Mouse (Mus musculus) retina, adult 2 months (tissue): ENCODE measurements around the gene Ascl1.

ENCODE experiments used
- DNase-seq: peaks from one replicate; pipeline ENCODE4 v3.0.0-alpha.2; 2012; ENCODE audit warnings: low read depth, low spot score

The Ascl1 gene

GRCm38 (mm10) chr10:87485721-87486620 lies 7.5 kb downstream of the Ascl1 start:
- DNase-seq = no peak

DNA sequence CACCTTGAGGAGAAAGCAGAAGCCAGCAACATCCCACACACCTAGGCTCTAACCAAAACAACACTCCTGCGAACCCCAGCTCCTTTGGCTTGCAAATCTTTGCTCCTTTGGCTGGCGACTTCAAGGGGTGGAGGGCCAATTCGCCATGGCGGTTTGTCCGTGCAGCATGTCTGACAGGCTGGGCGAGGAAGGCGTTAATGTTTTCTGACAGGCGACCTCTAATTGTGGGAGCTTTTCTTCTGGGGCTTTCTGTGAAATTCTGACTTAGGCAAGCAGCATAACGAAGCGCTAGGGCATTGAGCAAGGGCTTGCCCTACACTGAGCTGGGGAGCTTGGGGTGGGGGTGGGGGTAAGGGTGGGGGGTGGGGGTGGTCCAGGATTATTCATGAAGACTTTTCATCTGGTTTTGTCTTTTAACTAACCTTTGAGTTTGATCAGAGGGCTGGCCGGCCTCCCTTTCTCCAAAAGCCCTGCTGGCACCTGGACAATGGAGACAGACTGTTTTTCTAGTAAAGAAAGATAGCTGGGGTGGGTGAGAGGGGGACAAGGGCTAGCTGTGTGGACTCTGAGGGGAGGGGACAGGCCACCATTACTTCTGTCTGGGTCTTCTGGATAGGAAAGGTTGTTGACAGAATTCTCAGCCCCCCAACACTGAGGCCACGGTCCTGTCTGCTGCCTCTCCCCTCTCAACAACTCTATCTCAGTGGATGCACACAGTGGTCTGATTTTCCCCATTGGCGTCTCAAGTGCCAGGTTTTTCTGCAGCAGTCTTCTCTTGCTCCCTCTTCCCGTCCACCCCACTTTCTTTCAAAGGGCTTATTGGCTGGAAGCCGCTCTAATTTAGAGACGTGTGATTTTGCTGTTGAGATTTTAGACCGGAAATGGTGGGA lies 8.4 kb downstream of the Ascl1 start:
- DNase-seq = no peak

- no peak for DNase-seq
Measured at GRCm38 (mm10) chr10:87477895-87478294, 15.6 kb downstream of the Ascl1 start.

DNA sequence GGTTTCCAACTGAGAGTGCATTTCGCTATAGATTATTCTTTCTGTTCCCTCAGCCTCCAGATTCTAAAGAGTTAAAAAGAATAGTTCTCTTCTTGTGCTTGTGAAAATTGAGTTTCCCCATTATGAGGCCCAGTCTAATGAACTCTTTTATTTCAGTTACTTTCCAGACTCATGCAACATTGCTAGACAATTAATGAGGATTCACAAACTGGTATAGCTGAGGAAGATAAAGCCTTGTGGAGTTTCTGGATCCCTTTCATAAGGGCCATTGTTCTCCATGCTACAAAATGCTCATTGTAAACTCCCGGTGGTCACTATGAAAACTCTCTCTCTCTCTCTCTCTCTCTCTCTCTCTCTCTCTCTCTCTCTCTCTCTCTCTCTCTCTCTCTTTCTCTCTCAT lies 18.5 kb downstream of the Ascl1 start:
- DNase-seq = no peak

DNA sequence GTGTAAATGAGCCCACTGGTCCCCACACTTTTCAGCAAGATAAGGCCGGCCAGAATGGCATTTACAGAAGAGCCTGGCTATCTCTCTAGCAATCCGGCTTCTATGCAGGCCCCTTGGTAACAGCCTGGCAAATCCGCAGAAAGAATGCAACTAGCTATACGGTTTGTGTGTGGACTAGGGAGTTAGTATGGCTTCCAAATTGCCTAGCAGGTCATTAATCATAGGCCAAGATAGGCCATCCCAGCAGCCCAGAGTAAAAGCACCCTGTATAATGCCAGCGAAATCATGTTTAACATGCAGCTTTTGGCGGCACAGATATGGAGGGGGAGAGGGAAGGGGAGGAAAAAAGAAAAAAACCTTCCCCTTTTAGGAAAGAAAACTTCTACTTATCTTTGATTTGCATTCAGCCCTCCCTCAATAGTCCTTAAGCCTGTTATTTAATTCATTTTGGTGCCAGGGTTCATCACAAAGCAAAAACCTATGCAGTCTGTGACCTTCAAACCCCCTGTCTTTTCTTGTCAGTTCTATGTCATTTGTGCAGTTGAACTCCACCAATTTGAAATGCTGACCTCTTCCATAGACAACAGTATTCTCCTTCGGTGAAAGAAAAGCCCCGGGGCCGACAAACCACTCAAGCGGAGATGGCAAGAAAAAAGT lies 19.9 kb downstream of the Ascl1 start:
- DNase-seq = no peak

- DNase-seq = no peak
Measured at GRCm38 (mm10) chr10:87450777-87451176, 42.7 kb downstream of the Ascl1 start.

GRCm38 (mm10) chr10:87449368-87449767 lies 44.1 kb downstream of the Ascl1 start:
- DNase-seq = no peak

- DNase-seq = no peak
Measured at GRCm38 (mm10) chr10:87448257-87448656, 45.2 kb downstream of the Ascl1 start.

DNA sequence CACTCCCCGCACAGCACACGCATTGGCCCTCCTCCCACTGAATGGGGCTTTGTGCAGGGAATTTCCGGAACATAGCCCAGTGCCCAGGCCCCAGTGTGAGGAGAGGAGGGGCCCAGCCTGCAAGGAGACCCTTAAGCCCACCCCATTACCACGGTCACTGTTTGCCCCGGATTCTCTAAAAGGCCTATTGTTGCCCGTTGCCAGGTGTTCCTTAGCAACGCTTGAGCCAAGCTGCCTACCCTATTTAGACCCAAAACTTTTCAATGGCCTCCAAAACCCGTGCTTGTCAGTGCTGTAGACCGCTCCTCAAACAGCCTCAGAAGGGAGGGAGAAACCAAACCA lies 45.7 kb downstream of the Ascl1 start:
- DNase-seq = no peak

DNA sequence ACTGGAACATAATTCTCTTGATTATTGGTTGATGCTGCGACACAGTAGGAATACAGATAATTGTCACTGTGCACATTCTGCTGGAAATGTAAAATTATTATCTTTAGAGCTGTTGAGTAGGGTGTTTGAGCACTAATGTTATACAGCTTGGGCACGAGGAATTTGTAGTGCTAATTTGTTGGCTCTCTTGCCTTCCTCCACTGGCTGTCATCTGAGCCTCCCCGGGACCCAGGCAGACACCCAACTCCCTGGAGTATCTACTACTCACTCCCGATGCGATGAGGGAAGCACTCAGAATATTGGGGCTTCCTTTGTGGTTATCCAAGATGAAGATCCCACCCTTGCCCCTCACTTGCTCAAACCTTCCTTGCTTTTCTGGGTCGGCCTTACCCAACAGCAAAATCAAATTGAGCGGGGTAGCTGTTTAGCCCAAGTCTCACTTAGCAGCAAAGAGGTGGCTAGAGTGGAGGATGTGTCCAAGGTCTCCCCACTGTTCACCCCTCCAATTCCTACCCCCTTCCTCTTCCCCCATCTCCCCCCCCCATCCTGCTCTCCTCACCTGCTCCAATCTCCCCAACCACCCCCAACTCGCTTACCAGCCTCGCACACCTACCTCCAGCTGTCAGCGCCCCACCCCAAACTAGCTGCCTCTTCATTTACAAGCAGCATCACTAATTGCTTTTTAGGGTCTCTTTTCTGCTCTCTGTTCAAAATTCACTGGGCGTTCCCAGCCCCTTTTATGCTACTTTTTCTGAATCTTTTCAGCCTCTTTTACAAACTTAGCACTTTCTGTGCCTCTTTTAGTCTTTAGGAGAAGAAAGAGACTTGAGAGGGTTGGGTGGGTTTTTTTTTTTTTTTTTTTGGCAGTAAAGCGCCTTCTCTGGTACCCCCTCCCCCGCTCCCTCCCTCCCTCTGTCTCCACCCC lies 46.4 kb downstream of the Ascl1 start:
- DNase-seq = no peak

DNA sequence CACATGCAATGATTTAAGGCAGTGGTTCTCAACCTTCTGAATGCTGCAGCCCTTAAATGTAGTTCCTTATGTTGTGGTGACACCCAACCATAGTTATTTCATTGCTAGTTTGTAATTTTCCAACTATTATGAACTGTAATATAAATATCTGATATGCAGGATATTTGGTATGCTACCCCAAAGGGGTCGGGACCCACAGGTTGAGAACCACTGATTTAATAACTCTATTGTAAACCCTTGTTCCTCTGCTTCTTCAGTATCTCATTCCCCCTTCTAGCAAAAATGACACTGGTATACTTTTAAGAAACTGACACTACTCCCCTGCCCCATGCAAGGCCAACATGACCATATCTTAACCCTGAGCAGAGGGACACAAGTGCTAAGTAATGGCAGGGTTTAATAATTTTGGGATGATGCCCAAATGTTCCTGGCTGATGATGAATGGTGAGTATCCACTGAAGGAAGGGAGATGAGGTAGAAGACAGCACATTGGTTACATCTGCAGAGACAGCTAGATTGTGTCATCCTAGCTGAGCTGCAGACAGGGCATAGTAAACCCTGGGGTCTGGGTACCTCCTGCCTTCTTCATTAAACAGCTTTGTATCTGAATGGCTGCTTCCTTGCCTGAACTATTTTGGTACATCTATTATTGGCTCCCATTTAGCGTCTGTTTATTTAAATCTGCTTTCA lies 47.2 kb downstream of the Ascl1 start:
- DNase-seq = no peak
